Mouse (Mus musculus) forebrain, postnatal 0 days (tissue): ENCODE results near the gene Tbc1d30. TPM values are rescaled to one million over a fixed set of nuclear protein-coding genes. Genes with fewer than 3 reads are reported as not detected.
A peak's percentile ranks its signal among the peaks of the same experiment; 100 is the strongest.

Source experiments
- ATAC-seq: fragments of 200-750 bp; cut with Nextera tagmentation; 2 replicates; pipeline ENCODE4 v1.8.0; 2017; ENCODE audit warnings: mild to moderate bottlenecking, moderate library complexity
- DNase-seq: peaks from one replicate; pipeline ENCODE4 v3.0.0-alpha.2; 2015
- H3K27ac ChIP-seq: fragments of 300-500 bp; sonication (generic); 2 replicates; pipeline ENCODE4 v1.5.1; 2014; ENCODE audit warnings: low read depth, mild to moderate bottlenecking, antibody characterized with exemption, low read length, moderate library complexity, mixed read lengths
- H3K27me3 ChIP-seq: fragments of 300-500 bp; sonication (generic); 2 replicates; pipeline ENCODE4 v1.6.1; 2014; ENCODE audit warnings: mild to moderate bottlenecking, low read length, mixed read lengths; ENCODE audit not compliant: insufficient read depth
- H3K36me3 ChIP-seq: fragments of 300-500 bp; sonication (generic); 2 replicates; pipeline ENCODE4 v1.6.1; 2014; ENCODE audit warnings: mild to moderate bottlenecking, moderate library complexity; ENCODE audit not compliant: insufficient read depth
- H3K4me1 ChIP-seq: fragments of 300-500 bp; sonication (generic); 2 replicates; pipeline ENCODE4 v1.6.1; 2014; ENCODE audit warnings: antibody characterized with exemption; ENCODE audit not compliant: insufficient read depth
- H3K4me2 ChIP-seq: fragments of 300-500 bp; sonication (generic); 2 replicates; pipeline ENCODE4 v1.6.1; 2014; ENCODE audit warnings: low read depth, mild to moderate bottlenecking, moderate library complexity
- H3K4me3 ChIP-seq: fragments of 300-500 bp; sonication (generic); 2 replicates; pipeline ENCODE4 v1.5.1; 2014; ENCODE audit warnings: low read depth, low read length, mixed read lengths
- H3K9ac ChIP-seq: fragments of 300-500 bp; sonication (generic); 2 replicates; pipeline ENCODE4 v1.6.1; 2014; ENCODE audit warnings: mild to moderate bottlenecking
- H3K9me3 ChIP-seq: fragments of 300-500 bp; sonication (generic); 2 replicates; pipeline ENCODE4 v1.6.1; 2016; ENCODE audit warnings: low read length
- CTCF ChIP-seq: sonication (generic); IDR thresholded peaks from 2 replicates; pipeline ENCODE4 v1.5.1; 2016; ENCODE audit warnings: antibody characterized with exemption, control low read depth, low read depth
- WGBS: fragments of 180-500 bp; shearing (Covaris S2); extraction: QIAGEN DNeasy Blood & Tissue Kit; methylation state at CpG from one replicate; pipeline ENCODE4 v1.1.7; 2014; 5-methylcytosine and 5-hydroxymethylcytosine counted together
- polyA plus RNA-seq: library from polyadenylated mRNA; unstranded; fragments of >200 nt; fragmentation: Nextera tagmentation; extraction: Ambion mirVana; gene quantifications from 2 replicates; pipeline ENCODE4 v1.2.1, GENCODE M21; 2015
- total RNA-seq: library from RNA; depleted of rRNA; stranded (reverse); fragments of >200 nt; gene quantifications from 2 replicates; pipeline ENCODE4 v1.2.3, GENCODE M21; 2014

The Tbc1d30 gene
- total and polyA plus RNA-seq, 2 experiments from 2014 or later: 7.5 to 36.0 TPM

GRCm38 (mm10) chr10:121314186-121314585 lies 36.9 kb downstream of the Tbc1d30 start:
- H3K4me3 ChIP-seq: no peak overlapping the region
- WGBS: 23% methylated on average over 4 of the region's 4 CpGs
- no peak for TF ChIP-seq CTCF

DNA sequence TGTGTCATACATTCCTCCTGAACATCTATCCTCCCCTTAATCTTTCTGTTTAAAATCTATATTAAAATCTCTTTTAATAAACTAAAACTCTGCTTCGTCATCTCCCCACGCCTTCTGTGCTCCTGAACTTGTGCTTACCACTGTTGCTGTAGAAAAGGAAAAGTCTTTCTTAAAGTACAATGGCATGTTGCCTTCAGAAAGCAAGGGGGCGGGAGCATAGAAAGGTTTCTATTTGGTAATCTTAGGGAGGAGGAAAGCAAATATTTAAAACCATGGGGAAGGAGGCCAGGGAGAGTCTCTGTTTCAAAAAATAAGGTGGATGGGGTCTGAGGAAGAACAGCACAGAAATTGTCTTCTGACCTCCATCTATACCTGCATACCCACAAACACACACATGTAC lies 38.0 kb downstream of the Tbc1d30 start:
- no peak for ATAC-seq
- no peak overlapping the region for H3K27ac ChIP-seq
- H3K27me3 ChIP-seq: no peaks in the 10 kb centered on the region
- no peak for TF ChIP-seq CTCF
- no peak overlapping the region for H3K9ac ChIP-seq
- no peak for DNase-seq
- no peak overlapping the region for H3K4me3 ChIP-seq
- H3K9me3 ChIP-seq: no peaks in the 10 kb centered on the region
- no peaks in the 10 kb centered on the region for H3K36me3 ChIP-seq
- H3K4me2 ChIP-seq: no peak overlapping the region
- WGBS: 92% methylated on average over 3 of the region's 3 CpGs
- no peaks in the 10 kb centered on the region for H3K4me1 ChIP-seq

More at GRCm38 (mm10) chr10:121314186-121314585, 36.9 kb downstream of the Tbc1d30 start:
- Histone ChIP-seq H3K9ac (no peak overlapping the region), H3K9me3 (no peaks in the 10 kb centered on the region), H3K4me1 (no peaks in the 10 kb centered on the region), H3K27me3 (no peaks in the 10 kb centered on the region), H3K4me2 (no peak overlapping the region), H3K36me3 (no peaks in the 10 kb centered on the region), H3K27ac (no peak overlapping the region)
- ATAC-seq (no peak), DNase-seq (no peak)

- Histone ChIP-seq H3K4me2 (peak overlapping the region; percentile 89), H3K27ac (peak overlapping the region; percentile 92), H3K4me1 (no peaks in the 10 kb centered on the region), H3K27me3 (no peaks in the 10 kb centered on the region), H3K9me3 (no peaks in the 10 kb centered on the region), H3K9ac (peak overlapping the region; percentile 87), H3K4me3 (peak overlapping the region; percentile 82), H3K36me3 (no peaks in the 10 kb centered on the region)
- ATAC-seq (peak; percentile 96), DNase-seq (peak; percentile 88)
- TF ChIP-seq CTCF: peak; percentile 33
- 3% methylated on average over 76 of the region's 77 CpGs for WGBS
These were observed 40.4 kb downstream of the Tbc1d30 start for GRCm38 (mm10) chr10:121310511-121311221.

DNA sequence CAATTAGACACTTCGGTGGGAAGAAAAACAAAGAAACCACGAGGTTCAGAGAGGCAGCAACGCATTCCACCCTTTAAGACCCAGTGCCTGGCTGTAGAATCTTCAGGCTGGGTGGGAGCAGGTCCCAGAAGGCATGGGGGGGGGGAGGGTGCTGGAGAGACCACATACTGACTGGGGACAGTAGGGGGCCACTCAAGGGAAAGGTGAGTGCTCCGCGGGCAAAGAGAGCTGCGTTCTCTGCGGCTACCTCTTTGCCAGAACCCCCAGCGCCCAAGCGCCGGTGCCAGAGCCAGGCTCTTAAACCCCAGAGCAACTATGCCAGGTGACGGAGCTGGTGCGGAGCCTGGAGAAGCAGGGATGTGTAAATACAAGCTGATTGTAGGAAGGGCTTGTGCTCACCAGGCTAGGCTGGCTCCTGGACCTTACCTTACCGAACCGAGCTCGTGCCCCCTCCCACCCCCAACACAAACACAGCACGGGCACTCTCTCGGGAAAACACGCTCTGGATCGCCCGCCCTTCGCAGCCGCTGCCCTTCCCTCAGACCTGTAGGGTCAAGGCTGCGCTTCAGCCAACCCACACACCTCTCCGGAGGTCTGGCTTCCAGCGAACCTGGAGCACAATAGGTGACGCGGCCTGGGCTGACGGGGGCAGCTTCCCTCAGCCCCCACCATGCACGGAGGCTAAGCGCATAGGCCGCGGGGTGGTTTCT lies 41.1 kb downstream of the Tbc1d30 start:
- Histone ChIP-seq H3K9ac (peak overlapping the region; percentile 87), H3K4me2 (peak overlapping the region; percentile 89), H3K4me1 (no peaks in the 10 kb centered on the region), H3K27me3 (no peaks in the 10 kb centered on the region), H3K4me3 (peak overlapping the region; percentile 82), H3K27ac (peak overlapping the region; percentile 92), H3K36me3 (no peaks in the 10 kb centered on the region), H3K9me3 (no peaks in the 10 kb centered on the region)
- 2% methylated on average over 32 of the region's 32 CpGs for WGBS
- peak; percentile 32 for ATAC-seq
- peak; percentile 68 for DNase-seq
- no peak for TF ChIP-seq CTCF

- WGBS: 18% methylated on average over 11 of the region's 11 CpGs
- TF ChIP-seq CTCF: no peak
- ATAC-seq (no peak), DNase-seq (peak; percentile 22)
- Histone ChIP-seq H3K4me2 (peak overlapping the region; percentile 89), H3K9ac (peak overlapping the region; percentile 87), H3K27me3 (no peaks in the 10 kb centered on the region), H3K36me3 (no peaks in the 10 kb centered on the region), H3K9me3 (no peaks in the 10 kb centered on the region), H3K27ac (no peak overlapping the region), H3K4me1 (no peaks in the 10 kb centered on the region), H3K4me3 (peak overlapping the region; percentile 82)
These were observed 41.9 kb downstream of the Tbc1d30 start for GRCm38 (mm10) chr10:121309123-121309655.

- peak; percentile 47 for ATAC-seq
- DNase-seq: no peak
- 34% methylated on average over 5 of the region's 5 CpGs for WGBS
- no peak overlapping the region for H3K4me2 ChIP-seq
- no peaks in the 10 kb centered on the region for H3K9me3 ChIP-seq
- H3K27me3 ChIP-seq: no peaks in the 10 kb centered on the region
- H3K36me3 ChIP-seq: peaks cover 16% of the 10 kb centered on the region
- H3K4me1 ChIP-seq: no peaks in the 10 kb centered on the region
- H3K27ac ChIP-seq: no peak overlapping the region
- TF ChIP-seq CTCF: peak; percentile 50; the same call in 1 of the 2 replicates
- H3K4me3 ChIP-seq: no peak overlapping the region
- H3K9ac ChIP-seq: no peak overlapping the region
These were observed 45.6 kb downstream of the Tbc1d30 start for GRCm38 (mm10) chr10:121305441-121305840.

DNA sequence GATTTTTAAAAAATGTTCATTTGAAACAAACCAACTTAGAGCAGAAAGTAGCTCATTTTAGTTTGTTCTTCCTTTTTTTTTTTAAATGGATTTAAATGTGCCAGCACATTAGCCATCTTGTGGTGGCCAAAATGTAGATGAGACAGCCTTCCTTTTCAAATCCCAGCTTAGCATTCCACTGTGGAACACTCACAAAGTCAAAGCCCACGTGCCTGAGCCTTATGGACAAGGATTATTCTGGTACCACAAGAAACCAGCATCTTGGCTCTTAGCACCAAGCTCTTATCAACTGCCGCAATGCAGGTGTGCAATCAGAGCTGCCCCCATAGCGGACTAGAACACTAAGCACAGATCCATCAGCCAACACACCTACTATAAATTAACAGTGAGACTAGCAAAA lies 47.5 kb downstream of the Tbc1d30 start:
- no peak for DNase-seq
- no peaks in the 10 kb centered on the region for H3K27me3 ChIP-seq
- H3K4me1 ChIP-seq: no peaks in the 10 kb centered on the region
- no peak for TF ChIP-seq CTCF
- H3K9me3 ChIP-seq: no peaks in the 10 kb centered on the region
- no peak overlapping the region for H3K4me3 ChIP-seq
- no peak overlapping the region for H3K9ac ChIP-seq
- H3K4me2 ChIP-seq: no peak overlapping the region
- ATAC-seq: no peak
- H3K36me3 ChIP-seq: peaks cover 19% of the 10 kb centered on the region
- no peak overlapping the region for H3K27ac ChIP-seq
- WGBS: 73% methylated on average over 3 of the region's 3 CpGs
